Mouse (Mus musculus): ENCODE data around the gene Terb1. TPM values are rescaled to one million over a fixed set of nuclear protein-coding genes. Genes with fewer than 3 reads are reported as not detected.

The Terb1 gene
- total RNA-seq, 2 experiments from 2014 or later: 0.06 TPM; not detected in 1

DNA sequence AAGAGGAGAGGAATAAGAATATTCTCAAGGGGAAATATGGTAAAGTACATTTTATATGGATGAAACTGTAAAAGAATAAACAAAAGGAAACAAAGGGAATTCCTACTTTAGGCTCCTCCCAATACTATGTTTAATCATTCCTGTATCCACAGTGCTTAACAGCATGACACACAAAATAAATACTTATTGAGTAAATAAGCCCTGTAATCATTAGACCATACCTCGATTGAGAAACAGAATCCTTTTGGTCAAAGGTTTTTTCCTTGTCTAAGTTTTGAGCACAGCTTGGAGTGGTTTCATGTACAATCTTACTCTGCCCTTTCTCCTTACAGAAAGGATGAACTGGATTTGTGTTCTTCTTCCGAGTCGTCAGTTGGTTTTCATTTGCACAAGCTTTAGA lies 37.2 kb downstream of the Terb1 start:
- no peak for DNase-seq
- intact Hi-C loops (cut with DNase I; ENCODE audit: low total_unique reads): no loop called here

DNA sequence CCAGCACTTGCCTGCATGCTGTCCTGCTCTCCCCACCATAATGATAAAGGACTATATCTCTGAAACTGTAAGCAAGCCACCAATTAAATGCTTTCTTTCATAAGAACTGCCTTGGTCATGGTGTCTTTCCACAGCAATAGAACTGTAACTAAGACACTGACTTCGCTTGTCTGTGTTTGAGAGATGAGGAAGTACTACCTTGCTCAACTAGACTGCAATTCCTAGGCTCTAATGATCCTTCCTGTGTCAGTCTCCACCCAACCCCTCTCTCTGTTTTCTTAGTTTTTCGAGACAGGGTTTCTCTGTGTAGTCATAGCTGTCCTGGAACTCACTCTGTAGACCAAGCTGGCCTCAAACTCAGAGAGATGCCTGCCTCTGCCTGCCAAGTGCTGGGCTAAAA lies 42.2 kb downstream of the Terb1 start:
- intact Hi-C loops (cut with DNase I; ENCODE audit: low total_unique reads): no loop called here
- no peak for DNase-seq

DNA sequence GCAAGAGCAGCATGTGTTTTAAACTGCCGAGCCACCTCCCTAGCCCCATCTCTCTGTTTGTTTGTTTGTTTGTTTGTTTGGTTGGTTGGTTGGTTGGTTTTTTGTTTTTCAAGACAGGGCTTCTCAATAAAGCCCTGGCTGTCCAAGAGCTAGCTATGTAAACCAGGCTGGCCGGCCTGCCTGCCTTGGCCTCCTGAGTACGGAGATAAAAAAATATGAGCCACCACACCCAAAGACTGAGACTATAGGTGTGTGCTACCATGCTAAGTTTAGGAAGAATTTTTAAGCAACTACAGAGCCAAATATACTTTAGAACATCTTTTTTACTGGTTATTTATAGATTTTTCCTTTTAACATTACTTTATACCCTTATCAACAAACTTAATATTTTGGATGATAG lies 57.5 kb downstream of the Terb1 start:
- no peak for DNase-seq
- intact Hi-C loops (cut with DNase I; ENCODE audit: low total_unique reads): no loop called here

DNA sequence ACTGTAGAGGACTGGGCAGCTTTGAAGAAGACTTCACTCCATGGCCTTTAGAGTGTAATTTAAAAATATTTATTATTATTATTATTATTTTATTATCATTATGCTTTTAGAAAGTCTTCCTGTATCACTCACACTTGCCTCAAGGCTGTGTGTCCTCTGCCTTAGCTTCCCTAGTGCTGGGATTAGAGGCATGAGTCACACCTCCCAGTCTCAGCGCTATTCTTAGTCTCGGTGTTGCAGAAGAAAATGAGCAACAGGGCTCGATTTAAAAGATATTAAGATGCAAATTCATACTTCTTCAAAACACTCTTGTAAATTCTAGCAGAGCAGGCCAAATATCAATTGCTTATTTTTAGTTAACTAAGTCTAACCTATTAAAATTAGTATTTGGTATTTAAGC lies 60.9 kb downstream of the Terb1 start:
- no peak for DNase-seq

DNA sequence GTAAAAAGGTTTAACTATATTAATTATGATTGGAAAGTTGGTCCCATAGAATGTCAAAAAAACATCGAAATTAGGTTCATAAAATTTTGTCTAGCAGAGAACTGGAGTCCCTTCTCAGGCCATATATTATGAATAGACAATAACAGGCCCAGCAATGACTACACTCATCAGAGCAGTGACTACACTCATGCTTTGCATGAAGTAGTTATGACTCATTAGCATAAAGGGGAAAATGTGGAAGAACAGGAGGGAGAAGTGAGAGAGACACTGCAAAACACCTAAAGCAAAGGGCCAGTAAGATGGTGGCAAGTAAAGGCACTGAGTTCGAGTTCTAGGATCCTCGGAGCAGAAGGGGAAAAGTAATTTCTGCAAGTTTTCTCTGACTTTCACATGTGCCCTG lies 63.7 kb downstream of the Terb1 start:
- DNase-seq: no peak
- intact Hi-C loops (cut with DNase I; ENCODE audit: low total_unique reads): no loop called here

More for the DNA sequence above, 60.9 kb downstream of the Terb1 start:
- intact Hi-C loops (cut with DNase I; ENCODE audit: low total_unique reads): no loop called here

DNA sequence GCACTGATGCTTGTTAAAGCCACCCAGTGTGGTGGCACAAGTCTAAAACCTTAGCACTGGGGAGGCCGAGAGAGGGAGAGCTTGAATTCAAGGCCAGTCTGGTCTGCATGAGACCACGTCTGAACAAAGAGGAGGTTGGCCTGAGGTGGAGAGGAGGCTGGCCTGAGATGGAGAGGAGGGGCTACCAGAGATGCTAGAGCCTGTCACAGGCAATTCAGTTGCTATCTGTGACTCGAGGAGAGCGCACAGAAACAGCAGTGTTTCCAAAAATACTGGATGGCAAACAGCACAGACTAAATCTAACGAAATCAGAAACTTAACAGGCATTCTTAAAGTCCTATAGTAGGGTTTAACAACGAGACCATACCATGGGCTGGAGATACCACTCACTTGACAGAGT lies 64.5 kb downstream of the Terb1 start:
- no peak for DNase-seq
- intact Hi-C loops (cut with DNase I; ENCODE audit: low total_unique reads): no loop called here

DNA sequence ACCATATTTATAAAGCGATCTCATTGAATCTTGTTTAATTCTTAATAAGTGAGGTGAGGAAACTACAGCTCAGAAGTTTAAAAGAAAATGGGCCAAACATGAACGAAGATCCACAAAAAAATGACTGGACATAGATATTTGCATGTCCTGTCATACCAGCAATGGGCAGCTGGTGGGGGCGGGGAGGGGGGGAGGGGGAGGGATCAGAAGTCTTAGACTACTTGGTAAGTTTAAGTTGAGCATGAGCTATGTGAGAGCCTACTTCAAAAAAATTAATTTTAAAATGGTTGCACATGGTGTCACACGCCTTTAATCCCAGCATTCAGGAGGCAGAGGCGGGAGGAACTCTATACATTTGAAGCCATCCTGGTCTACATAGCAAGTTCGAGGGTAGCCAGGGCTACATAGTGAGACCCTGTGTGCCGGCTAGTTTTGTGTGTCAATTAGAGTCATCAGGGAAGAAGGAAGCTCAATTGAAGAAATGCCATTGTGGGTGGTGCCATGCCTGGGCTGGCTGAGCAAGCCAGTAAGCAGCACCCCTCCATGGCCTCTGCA lies 66.5 kb downstream of the Terb1 start:
- no peak for DNase-seq

DNA sequence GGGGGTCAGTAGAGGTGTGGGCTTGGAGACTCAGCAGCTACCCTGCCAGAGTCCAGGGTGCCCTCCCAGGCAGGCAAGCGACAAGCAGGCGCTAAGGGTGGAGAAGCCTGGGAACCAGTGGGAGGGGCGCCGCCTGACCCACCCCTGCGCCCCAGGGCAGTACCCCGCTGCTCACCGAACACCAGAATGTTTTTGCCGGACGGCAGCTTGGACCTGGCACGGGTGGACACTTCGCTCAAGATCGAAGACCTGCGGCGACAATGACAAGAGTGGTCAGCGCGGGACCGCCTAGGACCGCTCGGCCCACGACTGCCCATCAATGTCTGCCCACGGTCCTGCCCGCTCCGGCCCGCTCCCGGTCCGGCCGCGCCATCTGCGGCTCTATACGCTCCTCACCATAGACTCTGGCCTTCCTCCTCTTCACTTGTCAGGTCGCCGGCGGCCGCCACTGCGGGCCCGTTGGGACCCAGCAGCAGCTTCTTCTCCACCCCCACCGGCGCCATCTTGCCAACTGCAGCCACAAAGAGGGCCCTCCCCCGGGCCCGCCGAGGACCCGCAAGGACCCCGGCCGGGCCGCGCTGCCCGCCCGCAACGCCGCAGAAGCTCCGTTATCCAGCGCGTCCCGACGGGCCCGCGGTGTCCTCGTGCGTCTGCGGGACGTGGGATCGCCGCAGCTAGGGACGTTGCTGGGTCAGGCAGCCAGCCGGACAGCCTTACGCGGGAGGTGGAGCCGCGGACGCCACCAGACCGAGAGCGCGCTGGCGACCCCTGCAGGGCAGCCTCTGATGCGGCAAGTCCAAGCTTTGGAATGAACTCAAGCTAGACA lies 67.2 kb downstream of the Terb1 start, which contains the start of gene Dync1li2:
Gene Dync1li2, minus strand, starts transcription at position 749 of the 826 bp plus-strand sequence.
- DNase-seq: peak; percentile 92
- intact Hi-C loops (cut with DNase I; ENCODE audit: low total_unique reads): loop anchor here (2.0 kb wide), 1 partner anchor 98 kb away; no protein-coding TSS in a partner anchor

More for the DNA sequence above, 66.5 kb downstream of the Terb1 start:
- intact Hi-C loops (cut with DNase I; ENCODE audit: low total_unique reads): loop anchor here (2.0 kb wide), 1 partner anchor 98 kb away; no protein-coding TSS in a partner anchor

DNA sequence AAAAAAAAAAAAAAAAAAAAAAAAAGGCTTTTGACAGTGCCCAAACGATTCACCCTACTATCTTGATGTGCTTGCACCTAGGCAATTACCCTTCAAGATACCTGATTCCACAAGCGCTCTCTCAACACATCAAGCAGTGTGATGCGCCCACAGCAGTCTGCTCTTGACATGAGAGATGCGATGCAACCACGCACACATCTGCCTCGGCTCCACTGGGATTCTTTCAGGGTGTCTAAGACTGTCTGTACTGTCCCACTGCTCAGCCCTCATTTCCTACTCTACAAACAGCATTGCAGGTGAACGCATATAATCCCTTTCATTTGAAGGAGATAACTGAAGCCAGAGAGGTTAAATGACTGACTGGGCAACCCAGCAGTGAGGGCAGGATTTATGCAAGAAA lies 68.1 kb downstream of the Terb1 start:
- intact Hi-C loops (cut with DNase I; ENCODE audit: low total_unique reads): loop anchor here (2.0 kb wide), 1 partner anchor 97 kb away; no protein-coding TSS in a partner anchor
- no peak for DNase-seq

DNA sequence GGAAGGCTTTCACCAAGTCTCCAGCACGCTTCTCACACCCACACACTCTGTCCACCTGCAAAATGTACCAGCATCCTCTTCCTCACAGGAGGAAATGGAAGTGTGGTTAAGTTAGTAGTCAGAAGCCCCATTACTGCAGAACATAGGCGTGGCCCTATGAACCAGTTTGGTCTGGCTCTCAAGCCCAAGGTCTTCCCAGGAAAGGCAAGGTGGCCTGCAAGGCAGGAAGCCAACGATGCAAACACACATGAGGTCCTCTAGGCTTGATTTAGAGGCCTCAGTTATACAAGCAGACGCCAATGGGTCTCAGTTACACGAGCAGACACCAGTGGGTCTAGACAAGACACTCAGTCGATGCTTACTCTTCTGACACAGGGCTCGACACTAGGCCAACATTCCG lies 70.2 kb downstream of the Terb1 start:
- no peak for DNase-seq
- intact Hi-C loops (cut with DNase I; ENCODE audit: low total_unique reads): no loop called here

DNA sequence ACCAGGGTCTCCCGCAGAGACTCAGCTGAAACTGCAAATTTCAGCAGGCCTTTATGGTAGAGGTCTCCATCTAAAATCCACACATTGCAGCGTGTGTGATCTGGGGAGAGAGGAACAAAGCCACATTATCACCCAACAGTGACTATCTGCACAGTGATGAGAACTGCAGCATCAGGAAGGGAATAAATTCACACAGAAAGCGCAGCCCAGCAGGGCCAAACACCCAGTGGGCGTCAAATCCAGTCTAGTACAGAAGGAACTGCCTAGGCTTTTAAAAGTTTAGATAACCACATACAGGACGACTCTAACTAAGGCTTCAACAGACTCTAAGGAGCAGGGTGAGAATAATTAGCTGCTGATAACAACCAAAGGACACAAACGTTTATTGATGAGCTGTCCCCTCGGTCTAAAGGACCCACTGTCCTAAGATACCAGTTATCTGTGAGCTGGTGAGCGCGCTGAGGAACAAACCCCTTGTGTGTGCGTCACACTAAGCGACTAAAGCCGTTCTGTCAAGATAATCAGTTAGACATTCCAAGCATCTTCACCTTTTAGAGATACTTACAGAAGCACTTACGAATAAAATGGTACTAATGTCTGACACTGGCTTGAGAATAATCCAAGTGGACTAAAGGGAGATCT lies 72.1 kb downstream of the Terb1 start:
- DNase-seq: no peak
- intact Hi-C loops (cut with DNase I; ENCODE audit: low total_unique reads): no loop called here

DNA sequence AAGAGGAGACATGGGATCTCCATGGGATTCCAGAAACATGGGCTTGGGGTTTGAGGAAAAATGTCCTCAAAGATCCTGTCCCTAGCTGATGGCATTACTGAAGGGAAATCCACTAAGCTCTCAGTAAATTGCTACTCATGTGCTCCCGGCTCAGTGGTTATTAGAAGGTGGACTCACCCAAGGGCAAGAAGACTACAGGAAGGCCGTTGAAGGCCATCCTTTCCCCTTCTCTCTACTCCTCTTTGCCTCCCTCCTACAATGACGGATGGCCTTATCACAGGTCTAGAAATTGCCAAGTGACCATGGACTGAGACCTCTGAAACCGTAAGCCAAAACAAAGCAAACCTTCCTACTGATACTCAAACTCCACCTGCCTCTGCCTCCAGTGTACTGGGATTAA lies 73.1 kb downstream of the Terb1 start:
- DNase-seq: no peak
- intact Hi-C loops (cut with DNase I; ENCODE audit: low total_unique reads): no loop called here

DNA sequence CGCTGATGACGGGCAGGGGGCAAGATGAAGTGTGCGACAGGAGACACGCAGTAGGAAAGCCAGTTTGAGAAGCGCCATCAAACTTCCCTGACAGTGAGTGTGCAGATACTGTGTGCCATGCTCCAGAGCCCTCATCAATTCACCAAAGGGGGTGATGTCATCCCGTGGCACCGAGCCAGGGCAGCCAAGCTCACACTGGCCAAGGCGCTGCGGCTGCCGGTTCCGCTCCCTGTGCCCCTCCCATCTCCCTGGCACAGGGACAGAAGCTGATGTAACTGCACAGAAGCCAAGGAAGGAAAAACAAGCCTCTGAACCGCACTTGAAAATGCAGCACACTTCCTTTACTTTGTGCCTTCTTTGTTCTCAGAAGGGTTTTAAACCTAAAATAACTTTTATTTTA lies 73.7 kb downstream of the Terb1 start:
- DNase-seq: peak; percentile 98
- intact Hi-C loops (cut with DNase I; ENCODE audit: low total_unique reads): no loop called here

DNA sequence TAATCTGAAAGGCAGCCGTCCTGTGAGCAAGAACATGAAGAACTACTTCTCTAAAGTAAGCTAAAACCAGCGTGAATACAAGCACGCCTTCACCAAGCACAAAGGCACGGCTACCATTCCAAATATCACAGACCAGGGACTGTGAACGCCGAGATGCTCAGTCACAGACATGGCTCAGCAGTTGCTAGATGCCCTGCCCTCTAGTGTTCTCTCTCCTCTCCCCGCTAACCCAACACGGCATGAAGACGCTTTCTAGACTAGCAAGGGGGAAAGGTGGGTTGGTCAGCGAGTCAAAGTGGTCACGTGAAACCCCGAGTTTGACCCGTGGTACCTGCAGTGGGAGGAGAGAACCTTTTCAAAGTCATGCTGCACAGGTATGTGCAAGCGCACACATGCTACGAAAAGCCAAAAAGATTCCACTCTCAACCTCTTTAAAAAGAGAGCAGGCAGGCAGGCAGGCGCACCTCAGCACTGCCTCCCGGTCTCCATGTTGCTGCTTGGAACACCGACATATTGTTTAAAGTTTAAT lies 74.8 kb downstream of the Terb1 start:
- DNase-seq: no peak
- intact Hi-C loops (cut with DNase I; ENCODE audit: low total_unique reads): no loop called here

DNA sequence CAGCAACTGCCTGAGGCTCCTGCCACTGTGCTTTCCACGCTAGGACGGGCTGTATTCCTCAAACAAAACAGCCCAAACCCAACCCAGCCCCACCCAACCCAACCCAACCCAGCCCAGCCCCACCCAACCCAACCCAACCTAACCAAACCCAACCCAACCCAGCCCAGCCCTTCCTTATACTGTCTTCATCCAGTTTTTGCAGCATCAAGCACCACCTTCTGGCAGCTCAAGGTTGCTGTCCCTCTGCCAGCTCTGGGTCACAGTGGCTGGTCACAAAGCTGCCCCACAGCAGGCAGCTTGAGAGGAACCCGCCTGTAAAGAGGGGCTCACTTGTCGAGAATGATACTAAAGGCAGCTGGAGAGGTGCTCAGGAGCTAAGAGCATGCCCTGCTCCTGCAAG lies 75.4 kb downstream of the Terb1 start:
- intact Hi-C loops (cut with DNase I; ENCODE audit: low total_unique reads): no loop called here

DNA sequence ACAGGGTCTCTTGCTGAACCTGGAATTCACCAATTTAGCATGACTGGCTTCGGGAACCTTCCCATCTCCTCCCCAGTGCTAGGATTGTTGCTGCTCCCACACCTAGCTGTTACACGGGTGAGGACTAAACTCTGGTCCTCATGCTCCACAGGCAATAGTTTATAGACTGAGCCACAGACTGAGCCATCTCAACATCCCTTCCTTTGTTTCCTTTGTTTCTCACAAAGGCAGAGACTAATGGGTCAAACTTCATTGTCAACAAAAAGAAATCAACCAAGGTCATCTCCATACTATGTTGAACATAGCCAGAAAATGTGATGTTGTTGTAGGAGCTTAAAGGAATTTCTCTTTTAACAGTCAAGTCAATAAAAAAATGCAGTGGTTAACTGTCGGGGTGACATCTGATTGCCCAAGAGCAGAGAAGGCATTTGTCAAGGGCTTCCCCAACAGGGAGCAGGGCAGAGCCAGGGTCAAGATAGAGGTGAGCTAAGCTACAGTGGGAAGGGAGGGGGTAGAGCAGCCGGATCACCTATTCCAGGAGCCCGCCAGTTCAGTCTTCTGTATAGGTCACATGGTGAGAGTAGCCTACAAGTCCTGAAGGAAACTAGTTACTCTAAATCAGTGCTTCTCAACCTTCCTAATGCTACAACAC lies 76.4 kb downstream of the Terb1 start:
- intact Hi-C loops (cut with DNase I; ENCODE audit: low total_unique reads): no loop called here
- no peak for DNase-seq

More for the DNA sequence above, 75.4 kb downstream of the Terb1 start:
- DNase-seq: peak; percentile 25

DNA sequence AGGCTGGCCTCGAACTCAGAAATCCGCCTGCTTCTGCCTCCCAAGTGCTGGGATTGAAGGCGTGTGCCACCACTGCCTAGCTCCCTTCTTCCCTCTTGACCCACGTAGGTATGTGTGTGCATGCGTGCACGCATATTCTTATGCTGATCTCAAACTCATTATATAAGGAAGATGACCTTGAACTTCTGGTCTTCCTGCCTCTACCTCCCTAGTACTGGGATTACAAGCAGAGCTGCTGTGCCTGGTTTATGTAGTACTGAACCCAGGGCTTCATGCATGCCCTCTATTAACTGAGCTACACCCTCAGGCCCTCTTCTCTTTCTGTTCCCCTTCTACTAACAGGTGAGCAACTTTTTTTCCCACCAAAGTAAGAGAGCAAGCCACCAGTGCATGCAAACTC lies 77.1 kb downstream of the Terb1 start:
- DNase-seq: no peak
- intact Hi-C loops (cut with DNase I; ENCODE audit: low total_unique reads): no loop called here

DNA sequence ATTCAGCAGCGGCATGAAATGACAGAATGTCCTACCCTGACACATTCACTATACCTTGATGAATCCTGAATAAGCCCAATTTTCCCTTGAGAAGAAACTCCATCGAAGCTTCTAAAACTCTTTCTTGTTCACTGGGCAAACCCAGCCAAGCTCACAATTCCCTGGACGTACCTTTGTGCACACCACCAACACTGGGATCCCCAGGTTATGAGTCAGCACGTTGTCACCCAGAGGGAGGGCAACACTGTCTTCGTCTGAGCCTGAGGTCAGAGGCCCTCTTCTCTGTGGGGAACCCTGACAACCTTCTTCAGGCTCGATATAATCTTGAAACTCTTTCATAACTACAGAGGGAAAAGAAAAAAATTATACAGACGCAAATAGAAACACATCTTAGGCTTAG lies 79.5 kb downstream of the Terb1 start:
- intact Hi-C loops (cut with DNase I; ENCODE audit: low total_unique reads): no loop called here
- DNase-seq: no peak

DNA sequence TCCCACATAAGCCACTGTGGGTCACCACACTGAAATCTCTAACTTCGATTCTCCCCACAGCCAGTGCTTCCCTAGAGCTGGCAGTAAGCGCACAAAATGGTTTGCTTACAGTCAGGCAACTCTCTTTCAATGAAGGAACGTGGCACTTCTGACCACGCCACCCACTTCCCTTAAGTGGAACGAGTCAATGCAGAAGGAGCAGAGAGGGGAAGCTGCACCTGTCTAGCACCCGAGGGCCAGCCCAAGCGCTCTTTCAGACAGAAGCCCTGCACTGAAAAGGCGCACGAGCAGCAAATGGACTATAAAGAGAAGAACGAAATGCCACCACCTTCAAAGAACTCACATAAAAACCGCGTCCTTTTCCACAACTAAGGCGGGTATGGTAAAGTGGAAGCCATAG lies 82.0 kb downstream of the Terb1 start:
- intact Hi-C loops (cut with DNase I; ENCODE audit: low total_unique reads): no loop called here
- no peak for DNase-seq

DNA sequence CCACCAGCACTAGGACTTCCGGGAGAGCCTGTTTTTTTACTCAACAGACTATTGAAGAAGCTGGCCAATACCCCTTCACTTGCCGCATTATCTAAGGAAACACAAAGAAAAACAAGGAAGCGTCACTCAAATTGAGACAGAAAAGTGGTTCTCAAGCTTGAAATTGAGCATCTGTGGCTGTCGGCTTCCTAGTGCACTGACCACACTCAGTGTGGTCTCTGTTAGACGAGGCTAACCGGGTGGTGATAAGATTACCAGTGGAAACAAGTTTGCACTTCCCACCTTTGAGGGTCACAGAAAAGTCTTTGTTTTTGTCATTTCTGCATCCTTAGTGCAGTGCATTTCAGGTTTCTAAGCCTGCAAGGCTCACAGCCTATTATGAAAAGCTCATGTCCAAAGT lies 87.4 kb downstream of the Terb1 start:
- DNase-seq: no peak
- intact Hi-C loops (cut with DNase I; ENCODE audit: low total_unique reads): no loop called here
